Mouse (Mus musculus): ENCODE data around the gene Cfap70. TPM values are rescaled to one million over a fixed set of nuclear protein-coding genes. Genes with fewer than 3 reads are reported as not detected.

Gene Cfap70
- 0.09 TPM in 1 of 2 replicates, not detected in the other for polyA plus RNA-seq (2015; fragmentation: Nextera tagmentation; extraction: Ambion mirVana)

GRCm38 (mm10) chr14:20451765-20452331 lies at the start of gene Cfap70:
Gene Cfap70 (minus strand): TSS chr14:20452226.
- peak within 1 kb of the TSS; percentile 1; the same call in 1 of the 2 replicates for H3K9ac ChIP-seq (ENCODE audit: low read depth, low read length)

GRCm38 (mm10) chr14:20499982-20500381 lies 48.0 kb upstream of the Cfap70 start:
- Histone ChIP-seq H3K27ac (ENCODE audit: low read length) (no peak overlapping the region), H3K36me3 (ENCODE audit: control insufficient read depth, insufficient read depth) (peaks cover 10% of the 10 kb centered on the region), H3K4me2 (ENCODE audit: low read depth, low read length) (no peak overlapping the region), H3K9ac (ENCODE audit: low read depth, low read length) (no peak overlapping the region), H3K4me1 (ENCODE audit: control insufficient read depth, low read depth, low read length) (no peaks in the 10 kb centered on the region), H3K4me3 (ENCODE audit: low read depth, low read length) (no peak overlapping the region), H3K9me3 (replicated peaks; ENCODE audit: control insufficient read depth, low read length) (no peaks in the 10 kb centered on the region), H3K27me3 (ENCODE audit: control insufficient read depth, insufficient read depth, low read depth, low read length) (no peaks in the 10 kb centered on the region)
- WGBS (ENCODE audit: insufficient replicate concordance): 87% methylated on average over 3 of the region's 3 CpGs
- ATAC-seq (ENCODE audit: low read depth): no peak

More at GRCm38 (mm10) chr14:20451765-20452331, at the start of gene Cfap70:
- H3K36me3 ChIP-seq (ENCODE audit: control insufficient read depth, insufficient read depth): peaks cover 11% of the 10 kb centered on the region; the same call in 1 of the 2 replicates
- peaks cover 7% of the 10 kb centered on the region for H3K4me1 ChIP-seq (ENCODE audit: control insufficient read depth, low read depth, low read length)
- no peaks in the 10 kb centered on the region for H3K9me3 ChIP-seq (replicated peaks; ENCODE audit: control insufficient read depth, low read length)
- H3K27me3 ChIP-seq (ENCODE audit: control insufficient read depth, insufficient read depth, low read depth, low read length): no peaks in the 10 kb centered on the region
- H3K4me3 ChIP-seq (ENCODE audit: low read depth, low read length): peak within 1 kb of the TSS; percentile 44
- H3K4me2 ChIP-seq (ENCODE audit: low read depth, low read length): peak within 1 kb of the TSS; percentile 64
- WGBS (ENCODE audit: insufficient replicate concordance): 4% methylated on average over 15 of the region's 15 CpGs
- H3K27ac ChIP-seq (ENCODE audit: low read length): no peak within 1 kb of the TSS
- ATAC-seq (ENCODE audit: low read depth): peak; percentile 73

GRCm38 (mm10) chr14:20496603-20497002 lies 44.6 kb upstream of the Cfap70 start, which contains the start of gene Mss51:
Gene Mss51 (minus strand): TSS chr14:20496901.
- H3K9ac ChIP-seq (ENCODE audit: low read depth, low read length): no peak within 1 kb of the TSS
- ATAC-seq (ENCODE audit: low read depth): no peak
- no peaks in the 10 kb centered on the region for H3K27me3 ChIP-seq (ENCODE audit: control insufficient read depth, insufficient read depth, low read depth, low read length)
- 80% methylated on average over 2 of the region's 2 CpGs for WGBS (ENCODE audit: insufficient replicate concordance)
- H3K4me2 ChIP-seq (ENCODE audit: low read depth, low read length): no peak within 1 kb of the TSS
- no peaks in the 10 kb centered on the region for H3K4me1 ChIP-seq (ENCODE audit: control insufficient read depth, low read depth, low read length)
- H3K4me3 ChIP-seq (ENCODE audit: low read depth, low read length): no peak within 1 kb of the TSS
- no peaks in the 10 kb centered on the region for H3K9me3 ChIP-seq (replicated peaks; ENCODE audit: control insufficient read depth, low read length)
- H3K36me3 ChIP-seq (ENCODE audit: control insufficient read depth, insufficient read depth): peaks cover 10% of the 10 kb centered on the region
- H3K27ac ChIP-seq (ENCODE audit: low read length): no peak within 1 kb of the TSS

GRCm38 (mm10) chr14:20486031-20486430 lies 34.0 kb upstream of the Cfap70 start:
- no peak overlapping the region for H3K4me3 ChIP-seq (ENCODE audit: low read depth, low read length)
- H3K4me1 ChIP-seq (ENCODE audit: control insufficient read depth, low read depth, low read length): peaks cover 6% of the 10 kb centered on the region
- no peaks in the 10 kb centered on the region for H3K27me3 ChIP-seq (ENCODE audit: control insufficient read depth, insufficient read depth, low read depth, low read length)
- H3K9ac ChIP-seq (ENCODE audit: low read depth, low read length): no peak overlapping the region
- 89% methylated on average over 5 of the region's 5 CpGs for WGBS (ENCODE audit: insufficient replicate concordance)
- H3K9me3 ChIP-seq (replicated peaks; ENCODE audit: control insufficient read depth, low read length): no peaks in the 10 kb centered on the region
- no peak overlapping the region for H3K4me2 ChIP-seq (ENCODE audit: low read depth, low read length)
- no peak for ATAC-seq (ENCODE audit: low read depth)
- no peaks in the 10 kb centered on the region; the same call in 1 of the 2 replicates for H3K36me3 ChIP-seq (ENCODE audit: control insufficient read depth, insufficient read depth)
- no peak overlapping the region for H3K27ac ChIP-seq (ENCODE audit: low read length)

- WGBS (ENCODE audit: insufficient replicate concordance): 68% methylated on average over 7 of the region's 7 CpGs
- ATAC-seq (ENCODE audit: low read depth): no peak
Observed at GRCm38 (mm10) chr14:20482051-20482751, 30.2 kb upstream of the Cfap70 start.

GRCm38 (mm10) chr14:20481211-20481610 lies 29.2 kb upstream of the Cfap70 start:
- H3K9me3 ChIP-seq (replicated peaks; ENCODE audit: control insufficient read depth, low read length): no peaks in the 10 kb centered on the region
- 18% methylated on average over 5 of the region's 5 CpGs for WGBS (ENCODE audit: insufficient replicate concordance)

More at GRCm38 (mm10) chr14:20482051-20482751, 30.2 kb upstream of the Cfap70 start:
- Histone ChIP-seq H3K27me3 (ENCODE audit: control insufficient read depth, insufficient read depth, low read depth, low read length) (no peaks in the 10 kb centered on the region), H3K4me3 (ENCODE audit: low read depth, low read length) (no peak overlapping the region), H3K36me3 (ENCODE audit: control insufficient read depth, insufficient read depth) (no peaks in the 10 kb centered on the region; the same call in 1 of the 2 replicates), H3K4me2 (ENCODE audit: low read depth, low read length) (no peak overlapping the region), H3K27ac (ENCODE audit: low read length) (no peak overlapping the region), H3K9me3 (replicated peaks; ENCODE audit: control insufficient read depth, low read length) (no peaks in the 10 kb centered on the region), H3K4me1 (ENCODE audit: control insufficient read depth, low read depth, low read length) (peaks cover 25% of the 10 kb centered on the region), H3K9ac (ENCODE audit: low read depth, low read length) (no peak overlapping the region)

GRCm38 (mm10) chr14:20480195-20480579 lies 28.2 kb upstream of the Cfap70 start:
- Histone ChIP-seq H3K4me2 (ENCODE audit: low read depth, low read length) (peak overlapping the region; percentile 82), H3K9me3 (replicated peaks; ENCODE audit: control insufficient read depth, low read length) (no peaks in the 10 kb centered on the region), H3K9ac (ENCODE audit: low read depth, low read length) (peak overlapping the region; percentile 87), H3K36me3 (ENCODE audit: control insufficient read depth, insufficient read depth) (no peaks in the 10 kb centered on the region), H3K4me3 (ENCODE audit: low read depth, low read length) (peak overlapping the region; percentile 79), H3K4me1 (ENCODE audit: control insufficient read depth, low read depth, low read length) (peaks cover 30% of the 10 kb centered on the region), H3K27me3 (ENCODE audit: control insufficient read depth, insufficient read depth, low read depth, low read length) (no peaks in the 10 kb centered on the region), H3K27ac (ENCODE audit: low read length) (peak overlapping the region; percentile 88)
- no peak for ATAC-seq (ENCODE audit: low read depth)
- 63% methylated on average over 1 of the region's 1 CpGs for WGBS (ENCODE audit: insufficient replicate concordance)

More at GRCm38 (mm10) chr14:20481211-20481610, 29.2 kb upstream of the Cfap70 start:
- Histone ChIP-seq H3K4me1 (ENCODE audit: control insufficient read depth, low read depth, low read length) (peaks cover 30% of the 10 kb centered on the region), H3K4me3 (ENCODE audit: low read depth, low read length) (no peak overlapping the region), H3K4me2 (ENCODE audit: low read depth, low read length) (peak overlapping the region; percentile 28; the same call in 1 of the 2 replicates), H3K27me3 (ENCODE audit: control insufficient read depth, insufficient read depth, low read depth, low read length) (no peaks in the 10 kb centered on the region), H3K9ac (ENCODE audit: low read depth, low read length) (no peak overlapping the region), H3K36me3 (ENCODE audit: control insufficient read depth, insufficient read depth) (no peaks in the 10 kb centered on the region), H3K27ac (ENCODE audit: low read length) (no peak overlapping the region)
- ATAC-seq (ENCODE audit: low read depth): no peak

- under 1% methylated on average over 48 of the region's 48 CpGs for WGBS (ENCODE audit: insufficient replicate concordance)
- peak; percentile 82 for ATAC-seq (ENCODE audit: low read depth)
Observed at GRCm38 (mm10) chr14:20479291-20480194, 27.5 kb upstream of the Cfap70 start, which contains the start of gene Anxa7. Gene Anxa7 (minus strand): TSS chr14:20480133.

More at GRCm38 (mm10) chr14:20479291-20480194, 27.5 kb upstream of the Cfap70 start, which contains the start of gene Anxa7:
- Histone ChIP-seq H3K9ac (ENCODE audit: low read depth, low read length) (peak within 1 kb of the TSS; percentile 87), H3K27me3 (ENCODE audit: control insufficient read depth, insufficient read depth, low read depth, low read length) (no peaks in the 10 kb centered on the region), H3K9me3 (replicated peaks; ENCODE audit: control insufficient read depth, low read length) (no peaks in the 10 kb centered on the region), H3K4me3 (ENCODE audit: low read depth, low read length) (peak within 1 kb of the TSS; percentile 79), H3K36me3 (ENCODE audit: control insufficient read depth, insufficient read depth) (no peaks in the 10 kb centered on the region), H3K4me1 (ENCODE audit: control insufficient read depth, low read depth, low read length) (peaks cover 30% of the 10 kb centered on the region), H3K27ac (ENCODE audit: low read length) (peak within 1 kb of the TSS; percentile 88), H3K4me2 (ENCODE audit: low read depth, low read length) (peak within 1 kb of the TSS; percentile 82)
